Mouse (Mus musculus): ENCODE measurements at regions not wholly inside any gene's neighbourhood (a gene's known extent, or its start where the extent isn't known, plus 50 kb on each side); places are given as distances from the start of the nearest gene placed in this dataset.

DNA sequence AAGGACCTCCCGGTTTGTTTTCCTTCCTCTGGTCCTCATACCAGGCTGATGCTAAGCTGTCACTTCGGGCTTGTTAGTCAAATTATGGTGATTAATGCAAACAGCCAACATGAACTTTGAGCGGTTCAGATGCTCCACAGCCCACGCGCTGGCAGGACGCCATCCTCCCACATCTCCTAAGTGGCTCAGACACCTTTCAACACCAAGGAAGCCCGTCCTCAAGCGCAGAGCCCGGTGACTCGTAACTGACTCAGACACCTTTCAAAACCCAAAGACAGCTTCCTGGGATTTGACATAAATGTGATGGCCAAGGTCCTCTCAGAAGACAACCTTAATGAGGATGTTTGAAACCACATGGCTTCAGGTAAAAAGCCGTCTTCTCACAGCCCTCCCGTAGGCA lies 121.7 kb upstream of the Cmc1 start:
- TF ChIP-seq CTCF (IDR thresholded peaks at IDR 0.05; ENCODE audit: extremely low read depth, insufficient read length, insufficient replicate concordance, low read depth, low read length) = no peak
- no peak for TF ChIP-seq POLR2A (IDR thresholded peaks at IDR 0.05; ENCODE audit: low read depth, low read length)

Measured in small intestine, adult 2 months (tissue).